Mouse (Mus musculus) myocyte (in vitro differentiated cells): ENCODE measurements around the gene Ccdc91.

Experiments
- CEBPB ChIP-seq: IDR thresholded peaks from 2 replicates; pipeline ENCODE4 v1.6.1; 2011; ENCODE audit warnings: mild to moderate bottlenecking, moderate library complexity; ENCODE audit not compliant: poor library complexity, insufficient read depth, severe bottlenecking
- E2F4 ChIP-seq: IDR thresholded peaks from one replicate; pipeline ENCODE4 v1.6.1; 2011; ENCODE audit warnings: mild to moderate bottlenecking, control low read depth, moderate library complexity; ENCODE audit not compliant: insufficient read depth
- MAX ChIP-seq: IDR thresholded peaks from one replicate; pipeline ENCODE4 v1.6.1; 2011; ENCODE audit warnings: low read depth, mild to moderate bottlenecking, control low read depth
- MYOG ChIP-seq, 3 experiments: IDR thresholded peaks; one replicate each; pipeline ENCODE4 v1.6.1; 2011; ENCODE audit warnings: control low read depth in 2 of 3, low read depth in 2 of 3, mild to moderate bottlenecking in 2 of 3; ENCODE audit not compliant: insufficient read length in 2 of 3, control insufficient read depth in 1 of 3, insufficient read depth in 1 of 3
- POLR2A ChIP-seq: IDR thresholded peaks from one replicate; pipeline ENCODE4 v1.6.1; 2011; ENCODE audit warnings: low read depth, mild to moderate bottlenecking, control low read depth, moderate library complexity; ENCODE audit not compliant: insufficient read length
- POLR2AphosphoS2 ChIP-seq: IDR thresholded peaks from one replicate; pipeline ENCODE4 v1.6.1; 2011; ENCODE audit warnings: low read depth, control low read depth; ENCODE audit not compliant: insufficient read length
- REST ChIP-seq: IDR thresholded peaks from one replicate; pipeline ENCODE4 v1.6.1; 2011; ENCODE audit warnings: mild to moderate bottlenecking, control low read depth, moderate library complexity; ENCODE audit not compliant: insufficient read depth, insufficient read length
- TCF12 ChIP-seq: IDR thresholded peaks from one replicate; pipeline ENCODE4 v1.6.1; 2011; ENCODE audit warnings: mild to moderate bottlenecking, control low read depth; ENCODE audit not compliant: poor library complexity, insufficient read depth, severe bottlenecking
- TCF3 ChIP-seq: IDR thresholded peaks from one replicate; pipeline ENCODE4 v1.6.1; 2011; ENCODE audit warnings: low read depth, control low read depth; ENCODE audit not compliant: insufficient read length
- USF1 ChIP-seq: IDR thresholded peaks from one replicate; pipeline ENCODE4 v1.6.1; 2011; ENCODE audit warnings: low read depth, mild to moderate bottlenecking, control low read depth, moderate library complexity

DNA sequence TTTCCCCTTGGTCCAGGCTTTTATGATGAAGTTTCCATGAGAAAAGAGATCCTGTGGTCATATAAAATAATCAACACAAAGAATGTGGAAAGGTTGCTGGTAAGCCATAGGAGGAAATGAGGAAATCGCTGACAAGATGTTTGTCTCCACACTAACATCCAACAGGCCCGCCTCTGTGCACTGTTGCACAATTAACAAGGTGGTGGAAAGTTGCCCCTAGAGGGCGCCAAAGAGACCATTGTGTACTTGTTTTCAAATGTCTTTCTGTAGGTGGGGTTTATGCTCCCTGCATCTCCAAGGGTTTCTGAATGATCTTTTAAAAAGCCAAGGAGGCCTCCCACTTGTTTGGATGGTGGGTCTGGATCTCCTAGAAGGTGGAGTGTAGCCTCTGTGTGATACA, 188.7 kb downstream of the Ccdc91 start:
- TF ChIP-seq POLR2A (no peak), CEBPB (no peak), E2F4 (no peak), USF1 (no peak), MAX (no peak), POLR2AphosphoS2 (no peak), REST (no peak), TCF12 (no peak), MYOG (IDR thresholded peaks at IDR 0.05; ENCODE audit: control insufficient read depth in 1 of 3, insufficient read depth in 1 of 3, insufficient read length in 2 of 3, low read depth in 2 of 3) (no peak), TCF3 (no peak)
